27 mouse cellular contexts compared by ENCODE assay signal in genomic region chr17:70016511-70016910, GRCm38 (mm10). TPM values are rescaled to one million over a fixed set of nuclear protein-coding genes. Genes with fewer than 3 reads are reported as not detected.
DNase-seq lines count a peak whose midpoint lies in the region; ATAC-seq and TF ChIP-seq lines count a peak whose summit lies in the region.
"Had no signal": no experiment of that assay in that cellular context is flagged by ENCODE, and none has a peak within 500 bp of the region (broad histone marks: within the 10 kb centered on the region; RNA-seq: fewer than 3 reads in every experiment).

No protein-coding gene starts in this region.

- H3K27ac ChIP-seq in cerebellum, adult 2 months (ENCODE audit: insufficient read depth, low read length): no peak overlapping the region
- no peak overlapping the region for H3K27ac ChIP-seq in layer of hippocampus, adult 2 months
- H3K27ac ChIP-seq: embryonic facial prominence, embryonic 12.5 days; embryonic facial prominence, embryonic 15.5 days; forebrain, embryonic 15.5 days; heart, adult 2 months; heart, embryonic 10.5 days; heart, embryonic 13.5 days; hindbrain, embryonic 14.5 days; hindbrain, postnatal 0 days had no signal

- no peak for TF ChIP-seq POLR2A in cerebellum, adult 2 months (IDR thresholded peaks at IDR 0.05; ENCODE audit: borderline replicate concordance, insufficient read depth, low read length)

- peaks cover 3% of the 10 kb centered on the region for H3K4me1 ChIP-seq in cerebellum, adult 2 months (ENCODE audit: control insufficient read depth, insufficient read depth, low read length)
- H3K4me1 ChIP-seq: embryonic facial prominence, embryonic 12.5 days; embryonic facial prominence, embryonic 15.5 days; forebrain, embryonic 15.5 days; heart, embryonic 10.5 days; heart, embryonic 13.5 days had no signal

- TF ChIP-seq CTCF in cerebellum, adult 2 months (IDR thresholded peaks at IDR 0.05; ENCODE audit: borderline replicate concordance, insufficient read depth, low read depth, low read length): no peak
- no peak for TF ChIP-seq CTCF in layer of hippocampus, adult 2 months (conservative IDR thresholded peaks at IDR 0.05)

- WGBS in cerebellum, adult 2 months: 50% methylated on average over 7 of the region's 7 CpGs

- peak; percentile 40; the same call in 1 of the 2 replicates for ATAC-seq in cerebellum, adult (ENCODE audit: insufficient number of reproducible peaks, low FRiP score, low TSS enrichment)
- ATAC-seq: activated CD4-positive, CD25-positive, alpha-beta regulatory T cell, adult 4 months; forebrain, embryonic 15.5 days; hindbrain, postnatal 0 days; inflammation-experienced regulatory T-cells, adult 6 months; intestine, embryonic 16.5 days had no signal

- H3K27me3 ChIP-seq in cerebellum, adult 2 months (ENCODE audit: control insufficient read depth, insufficient read depth, low read length): no peaks in the 10 kb centered on the region
- H3K27me3 ChIP-seq: embryonic facial prominence, embryonic 12.5 days; embryonic facial prominence, embryonic 15.5 days; forebrain, embryonic 15.5 days; heart, embryonic 13.5 days had no signal

- DNase-seq in cerebellum, adult 11 months: no peak
- DNase-seq in cerebellum, adult 2 months: peak; percentile 36 to 48
- DNase-seq in cerebellum, adult 8-10 months: no peak
- DNase-seq in cerebellum, postnatal 25 days: peak; percentile 31 to 63
- no peak for DNase-seq in kidney, postnatal 14 days
- no peak for DNase-seq in layer of hippocampus, adult 2 months (ENCODE audit: low spot score in 2 of 2)
- DNase-seq: adrenal gland, adult 8-10 months; adrenal gland, postnatal 25 days; gastrocnemius, postnatal 10 days; gastrocnemius, postnatal 36 days; heart, adult 2 months; heart, postnatal 14 days; heart, postnatal 4 days; kidney, adult 18-20 months had no signal

- no peak overlapping the region for H3K4me3 ChIP-seq in cerebellum, adult 2 months (replicated peaks; ENCODE audit: insufficient read depth, low read depth, low read length)
- H3K4me3 ChIP-seq in layer of hippocampus, adult 2 months: no peak overlapping the region
- H3K4me3 ChIP-seq: embryonic facial prominence, embryonic 12.5 days; embryonic facial prominence, embryonic 15.5 days; forebrain, embryonic 15.5 days; heart, adult 2 months; heart, embryonic 10.5 days; heart, embryonic 13.5 days had no signal

RNA-seq across cellular contexts. Expression of gene Dlgap1, which starts 47.6 kb away (rescaled TPM):
- polyA plus RNA-seq in cerebellum, adult 2 months (2012; rRNA removed): 172 and 190 TPM in 2 replicates
- 100 to 1,000 TPM; 539 to 547 TPM for total RNA-seq in layer of hippocampus, adult 2 months (2021)
- total RNA-seq: common myeloid progenitor, adult 5-6 weeks; granulocyte monocyte progenitor cell, adult 5-6 weeks had no signal
- polyA plus RNA-seq: inflammation-experienced regulatory T-cells, adult 6 months had no signal

Comparison
In these comparisons a context has a peak if more than half of its experiments do, and no peak if none do; other contexts are left out.
1. DNase-seq: peak in cerebellum, adult 2 months (2 of 2) and cerebellum, postnatal 25 days (2 of 2); none in cerebellum, adult 11 months (single experiment), cerebellum, adult 8-10 months (single experiment), kidney, postnatal 14 days (single experiment) and layer of hippocampus, adult 2 months (0 of 2).